Mouse (Mus musculus) megakaryocyte, adult 5-6 weeks (primary cell): ENCODE data around the gene Lrrc8c. TPM values are rescaled to one million over a fixed set of nuclear protein-coding genes. Genes with fewer than 3 reads are reported as not detected.

ENCODE experiments used
- ATAC-seq: 2 replicates; pipeline ENCODE4 v1.8.0; 2016; ENCODE audit warnings: mild to moderate bottlenecking, inconsistent platforms; ENCODE audit not compliant: poor library complexity, severe bottlenecking
- total RNA-seq, 2 experiments: library from RNA; stranded (forward) in 1 of 2; stranded (reverse) in 1 of 2; fragments of 153-499, 151-499 nt in 1 of 2; fragments of 221-1000, 200-1000 nt in 1 of 2; gene quantifications; 2 replicates each; pipeline versions ENCODE4 v1.2.3 to v1.2.4; 2015 to 2017

Gene Lrrc8c
- total RNA-seq, 2 experiments from 2014 or later = 12.2 to 51.2 TPM

DNA sequence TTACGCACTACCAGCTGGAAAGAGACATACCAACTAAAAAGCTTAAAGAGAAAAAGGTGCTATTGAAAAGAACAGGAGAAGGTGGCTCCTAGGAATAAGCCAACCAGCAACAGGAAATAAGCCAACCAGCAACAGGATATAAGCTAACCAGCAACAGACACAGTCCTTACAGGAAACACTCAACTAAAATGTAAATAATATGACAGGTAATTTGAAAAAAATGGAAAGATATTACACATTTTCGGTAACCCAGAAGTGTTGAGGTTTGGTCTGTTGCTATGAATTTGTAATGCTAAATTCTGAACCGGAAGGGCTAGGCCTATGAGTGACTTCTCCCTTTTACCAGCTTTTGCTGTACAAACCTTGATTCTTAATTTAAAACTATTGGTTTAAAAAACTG lies 69.9 kb downstream of the Lrrc8c start:
- ATAC-seq = no peak

GRCm38 (mm10) chr5:105592396-105592795 lies 73.2 kb downstream of the Lrrc8c start:
- ATAC-seq = no peak

- no peak for ATAC-seq
These were observed 74.4 kb downstream of the Lrrc8c start for GRCm38 (mm10) chr5:105593630-105594029.

- ATAC-seq = peak; percentile 88
These were observed 79.7 kb downstream of the Lrrc8c start for GRCm38 (mm10) chr5:105598866-105599265.

- ATAC-seq = no peak; the same call in 1 of the 2 replicates
These were observed 80.1 kb downstream of the Lrrc8c start for GRCm38 (mm10) chr5:105599315-105599714.

GRCm38 (mm10) chr5:105600998-105601397 lies 81.8 kb downstream of the Lrrc8c start:
- no peak for ATAC-seq

DNA sequence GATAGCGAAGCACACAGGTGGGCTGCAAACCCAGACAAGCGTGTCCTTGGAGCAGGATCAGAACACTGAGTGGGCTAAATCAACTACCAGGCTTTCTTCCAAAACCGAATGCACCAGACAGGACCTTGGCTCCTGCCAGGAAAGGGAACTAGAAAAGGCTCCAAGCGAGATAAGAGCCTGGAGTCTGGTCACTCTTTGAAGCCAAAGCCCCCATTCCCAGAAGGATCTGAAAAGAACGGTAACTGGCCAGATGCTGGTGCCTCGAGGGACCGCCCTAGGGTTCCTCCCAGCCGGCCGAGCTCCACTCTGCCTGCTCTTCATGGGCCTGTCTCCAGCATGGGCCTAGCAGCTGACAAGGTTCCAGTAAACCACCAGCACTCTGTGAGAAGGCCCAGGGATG lies 83.4 kb downstream of the Lrrc8c start:
- no peak for ATAC-seq

DNA sequence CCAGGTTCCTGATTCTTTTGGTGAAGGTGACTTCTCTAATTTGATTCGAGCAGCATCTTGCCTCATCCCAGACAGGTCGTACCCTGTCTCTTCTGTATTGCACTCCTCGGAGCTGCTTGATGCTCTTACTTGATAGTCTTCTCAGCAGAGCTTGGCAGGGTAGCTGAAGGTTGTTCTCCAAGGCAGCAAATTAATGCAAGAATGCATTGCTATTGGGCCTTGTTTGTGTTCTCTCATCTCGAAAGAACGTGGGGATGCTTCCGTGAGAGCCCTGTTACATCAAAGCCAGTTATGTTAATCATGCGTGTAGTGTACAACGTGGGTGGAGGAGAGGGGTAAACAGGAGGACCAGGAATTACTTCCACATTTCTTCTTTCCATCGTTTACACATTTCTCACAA lies 86.5 kb downstream of the Lrrc8c start:
- no peak for ATAC-seq

- no peak for ATAC-seq
These were observed 90.5 kb downstream of the Lrrc8c start for GRCm38 (mm10) chr5:105609683-105610082.

DNA sequence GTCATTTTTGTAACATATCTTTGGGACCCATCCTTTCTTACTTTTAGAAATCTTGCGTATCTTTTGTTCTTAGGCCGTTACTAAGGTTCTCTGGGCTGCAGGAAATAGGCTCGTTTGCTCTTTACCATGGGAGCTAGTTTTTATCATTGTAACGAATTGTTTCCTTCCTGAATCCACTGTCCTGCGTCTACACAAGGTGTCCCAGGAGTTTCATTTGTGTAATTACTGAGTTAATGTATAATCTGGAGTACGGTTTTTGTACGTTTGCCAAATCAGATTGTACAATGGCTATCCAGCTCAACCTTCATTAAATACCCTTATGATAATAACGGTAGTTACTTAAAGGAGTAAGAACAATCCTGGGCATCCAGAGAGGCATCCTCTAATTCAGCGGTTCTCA lies 93.8 kb downstream of the Lrrc8c start:
- ATAC-seq = no peak

DNA sequence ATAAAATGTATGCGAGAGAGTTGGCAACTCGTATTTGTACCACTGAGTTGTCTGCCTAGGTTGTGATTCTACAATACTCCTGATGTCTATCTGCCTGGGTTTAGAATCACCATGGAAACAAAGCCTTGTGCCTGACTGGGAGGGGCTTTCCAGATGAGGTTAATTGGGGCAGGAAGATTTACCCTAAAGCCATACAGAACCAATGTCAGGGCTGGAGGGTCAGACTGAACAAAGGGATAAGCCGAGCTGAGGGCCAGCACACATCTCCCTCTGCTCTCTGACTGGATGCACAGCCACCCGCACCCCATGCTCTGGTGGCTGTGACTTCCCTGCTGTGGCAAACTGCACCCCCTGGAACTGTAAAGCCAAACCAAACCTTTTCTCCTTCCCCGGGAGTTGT lies 94.8 kb downstream of the Lrrc8c start:
- no peak for ATAC-seq

- ATAC-seq = no peak
These were observed 95.7 kb downstream of the Lrrc8c start for GRCm38 (mm10) chr5:105614682-105615434.

- no peak for ATAC-seq
These were observed 96.8 kb downstream of the Lrrc8c start for GRCm38 (mm10) chr5:105615871-105616454.

DNA sequence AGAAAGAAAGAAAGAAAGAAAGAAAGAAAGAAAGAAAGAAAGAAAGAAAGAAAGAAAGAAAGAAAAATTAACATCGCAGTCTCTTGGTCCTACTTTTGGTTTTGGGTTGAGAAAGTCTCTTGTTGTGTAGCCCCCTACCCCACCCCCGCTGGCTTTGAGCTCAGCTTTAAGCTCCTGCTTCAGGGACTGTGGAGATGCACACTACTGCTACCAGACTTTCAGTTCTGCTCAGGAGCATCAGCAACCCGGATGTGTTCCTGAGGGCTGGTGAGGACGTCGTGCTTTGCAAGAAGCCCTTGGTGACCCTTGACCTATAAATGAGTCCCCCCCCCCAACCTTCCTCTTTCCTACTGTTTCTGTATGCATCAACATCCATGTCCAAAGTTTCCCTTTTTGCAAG lies 97.3 kb downstream of the Lrrc8c start:
- peak; percentile 66 for ATAC-seq

DNA sequence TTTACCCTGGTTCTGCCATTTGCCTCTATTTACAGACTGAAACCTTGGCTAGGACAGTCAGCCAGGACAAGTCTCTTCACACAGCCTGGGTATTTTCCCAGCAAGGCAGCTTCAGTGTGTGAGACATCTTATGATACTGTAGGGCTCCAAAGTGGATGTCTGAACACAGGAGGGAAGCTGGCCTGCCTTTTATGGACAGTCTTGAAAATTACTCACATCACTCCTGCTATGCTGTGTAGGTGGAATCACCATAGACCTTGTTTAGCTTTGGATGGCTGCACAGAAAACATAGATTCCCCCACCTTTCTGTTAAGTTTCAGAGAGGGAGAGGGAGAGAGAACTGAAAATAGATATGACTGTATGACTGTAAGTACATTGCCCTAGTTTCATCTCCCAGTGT lies 99.3 kb downstream of the Lrrc8c start:
- ATAC-seq = no peak

DNA sequence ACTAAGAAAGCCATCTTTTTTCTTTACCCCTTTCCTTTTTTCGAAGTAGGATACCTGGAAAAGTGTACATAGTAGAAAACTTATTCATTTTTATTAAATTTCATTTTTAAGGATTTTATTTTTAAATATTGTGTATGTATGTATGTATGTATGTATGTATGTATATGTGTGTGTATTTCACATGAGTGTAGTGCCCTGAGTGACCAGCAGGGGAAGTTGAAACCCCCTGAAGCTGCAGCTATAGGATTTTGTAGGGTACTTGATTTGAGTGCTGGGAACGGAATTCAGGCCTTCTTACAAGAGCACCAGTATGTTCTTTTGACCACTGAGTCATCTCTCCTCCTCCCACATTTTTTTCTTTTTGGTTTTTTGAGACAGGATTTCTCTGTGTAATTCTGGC lies 100.5 kb downstream of the Lrrc8c start:
- ATAC-seq = no peak

- no peak for ATAC-seq
These were observed 101.4 kb downstream of the Lrrc8c start for GRCm38 (mm10) chr5:105620505-105621116.

DNA sequence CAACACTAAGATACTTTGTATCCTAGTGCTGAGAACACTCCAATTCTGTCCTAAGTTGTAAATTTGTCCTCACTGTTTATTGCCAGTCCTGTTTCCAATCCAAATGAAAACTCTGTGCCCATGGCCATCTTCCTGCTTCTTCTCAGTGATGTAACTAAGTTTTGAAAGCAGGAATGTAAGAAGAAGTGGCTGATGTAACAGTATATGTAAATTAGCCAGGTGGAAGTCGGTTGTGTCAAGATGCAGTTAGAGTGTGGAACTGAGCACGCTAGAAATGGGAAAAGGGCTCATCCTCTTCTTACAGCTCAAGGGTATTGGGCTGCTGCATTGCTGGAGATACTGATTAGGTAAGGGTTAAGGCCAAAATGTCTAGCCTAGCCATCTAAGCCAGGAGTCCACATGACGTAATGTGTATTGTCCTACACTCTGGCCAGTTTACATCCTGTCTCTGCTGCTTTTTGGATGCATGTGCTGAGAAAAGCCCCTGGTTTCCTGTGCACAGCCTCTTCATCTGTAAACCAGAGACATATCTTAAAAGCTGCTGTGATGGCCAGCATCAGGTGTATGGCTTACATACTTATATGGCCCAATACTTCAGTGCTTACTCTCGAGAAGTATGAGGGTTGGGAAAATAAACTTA lies 104.0 kb downstream of the Lrrc8c start:
- ATAC-seq = peak; percentile 68

DNA sequence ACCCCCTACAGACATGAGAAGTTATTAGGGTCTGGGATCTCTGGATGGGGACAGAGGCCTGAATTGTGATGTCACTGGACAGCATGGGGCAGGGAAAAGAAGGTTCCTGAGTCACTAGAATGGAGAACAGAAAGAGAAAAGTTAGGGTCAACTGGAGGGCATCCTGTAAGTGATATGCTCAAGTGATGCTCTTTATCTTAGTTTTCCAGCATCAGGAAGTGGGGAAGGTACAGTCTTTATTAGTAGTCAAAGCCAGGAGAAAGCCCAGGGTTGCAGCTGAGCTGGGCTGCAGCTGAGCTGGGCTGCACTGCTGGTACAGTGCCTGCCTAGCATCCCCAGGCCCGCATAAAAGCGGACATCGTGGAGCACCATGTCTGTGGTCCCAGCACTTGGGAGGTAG lies 105.1 kb downstream of the Lrrc8c start:
- ATAC-seq = no peak

GRCm38 (mm10) chr5:105625504-105626150 lies 106.4 kb downstream of the Lrrc8c start:
- ATAC-seq = peak; percentile 49; the same call in 1 of the 2 replicates

DNA sequence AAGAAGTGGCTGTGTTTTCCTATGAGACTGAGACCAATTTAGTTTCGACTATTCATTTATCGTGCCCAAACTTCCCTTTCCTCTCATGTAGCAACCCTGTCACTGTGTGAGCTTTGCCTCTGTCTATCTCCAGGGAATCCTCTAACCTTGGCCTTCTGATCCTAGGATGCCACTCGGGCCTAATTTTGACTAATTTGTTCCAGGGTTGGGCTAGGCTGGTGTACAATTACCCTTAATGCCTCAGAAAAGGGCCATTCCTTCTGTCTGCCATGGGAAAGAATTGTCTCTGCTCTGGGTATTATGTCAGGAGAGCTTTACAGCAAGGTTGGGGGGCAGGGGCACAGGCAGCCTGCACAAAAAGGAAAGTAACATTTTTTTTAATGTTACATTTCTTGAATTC lies 107.2 kb downstream of the Lrrc8c start:
- peak; percentile 39 for ATAC-seq
